Mouse (Mus musculus) lung, postnatal 25 days (tissue): ENCODE data around the gene Cacng6.
"Not testable (repeated sequence)": the region's sequence is repeated elsewhere in the genome, so short reads cannot be mapped to it uniquely, and the experiment has no call there.

Experiments used
- DNase-seq: peaks from one replicate; pipeline ENCODE4 v3.0.0; 2022; ENCODE audit warnings: low spot score

The Cacng6 gene

GRCm38 (mm10) chr7:3423895-3424294, at the start of gene Cacng6:
Gene Cacng6 (plus strand): TSS chr7:3424195.
- DNase-seq = no peak

GRCm38 (mm10) chr7:3376831-3377230, 47.2 kb upstream of the Cacng6 start:
- DNase-seq = peak; percentile 58

DNA sequence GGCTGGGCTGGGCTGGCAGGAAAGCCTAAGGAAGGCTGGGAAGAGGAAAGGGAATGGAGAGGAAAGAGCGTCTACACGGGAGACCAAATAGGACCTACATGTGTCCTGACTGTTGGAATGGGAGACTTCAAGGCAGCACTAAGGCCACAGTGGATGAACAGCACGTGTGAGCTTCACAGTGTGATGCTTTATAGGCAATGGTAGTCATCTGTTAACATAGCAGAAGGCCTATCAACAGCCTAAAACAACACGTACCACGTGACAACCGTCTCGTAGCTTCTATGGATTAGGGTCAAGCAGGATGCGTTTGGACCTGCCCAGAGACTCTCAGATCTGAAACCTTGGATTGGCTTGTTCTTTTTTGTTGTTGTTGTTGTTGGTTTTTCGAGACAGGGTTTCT, 41.9 kb upstream of the Cacng6 start:
- DNase-seq = no peak

DNA sequence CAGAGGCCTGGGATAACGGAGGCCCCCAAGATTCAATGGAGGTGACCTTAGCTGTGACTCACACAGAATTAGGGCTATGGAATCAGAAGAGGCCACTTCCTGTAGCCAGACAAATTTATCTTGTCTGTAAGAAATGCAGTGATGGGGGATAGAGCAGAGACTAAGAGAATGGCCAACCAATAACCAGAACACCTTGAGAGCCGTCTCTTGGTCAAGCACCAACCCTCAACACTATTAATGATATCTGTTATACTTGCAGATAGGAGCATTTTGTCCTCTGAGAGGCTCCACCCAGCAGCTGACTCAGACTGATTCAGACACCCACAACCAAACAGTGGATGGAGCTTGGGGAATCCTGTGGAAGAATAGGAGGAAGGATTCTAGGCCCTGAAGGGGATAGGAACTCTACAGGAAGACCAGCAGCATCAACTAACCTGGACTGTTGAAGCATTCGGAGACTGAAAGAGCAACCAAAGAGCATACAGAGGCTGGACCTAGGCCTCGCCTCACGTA, 39.1 kb upstream of the Cacng6 start:
- no peak for DNase-seq

DNA sequence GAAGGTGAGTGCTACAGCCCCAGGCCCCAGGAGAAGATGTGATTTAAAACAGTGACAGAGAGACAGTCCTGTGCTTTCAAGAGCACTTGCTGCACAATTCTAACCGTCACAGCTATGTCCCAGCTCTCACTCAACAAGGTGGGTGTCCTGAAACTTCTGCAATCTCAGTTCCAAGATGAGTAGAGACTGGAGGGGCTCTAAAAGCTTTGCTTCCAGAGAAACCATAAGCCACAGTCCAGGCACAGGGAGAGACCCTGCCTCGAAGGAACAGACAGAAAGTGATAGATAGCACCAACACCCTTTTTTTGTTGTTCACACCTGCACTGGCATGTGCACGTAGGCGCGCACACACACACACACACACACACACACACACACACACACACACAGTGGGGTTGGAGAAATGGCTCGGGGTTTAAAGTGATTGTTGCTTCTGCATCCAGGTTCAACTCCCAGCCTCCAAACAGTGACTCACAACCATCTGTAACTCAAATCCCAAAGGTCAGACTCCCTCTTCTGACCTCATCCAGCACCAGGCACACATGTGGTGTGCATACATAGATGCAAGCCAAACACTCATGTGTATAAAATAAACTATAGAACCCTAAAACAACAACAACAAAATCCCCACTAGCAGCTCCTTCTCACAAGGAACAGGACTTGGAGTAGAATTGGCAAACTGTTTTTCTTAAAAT, 37.8 kb upstream of the Cacng6 start:
- DNase-seq = no peak

DNA sequence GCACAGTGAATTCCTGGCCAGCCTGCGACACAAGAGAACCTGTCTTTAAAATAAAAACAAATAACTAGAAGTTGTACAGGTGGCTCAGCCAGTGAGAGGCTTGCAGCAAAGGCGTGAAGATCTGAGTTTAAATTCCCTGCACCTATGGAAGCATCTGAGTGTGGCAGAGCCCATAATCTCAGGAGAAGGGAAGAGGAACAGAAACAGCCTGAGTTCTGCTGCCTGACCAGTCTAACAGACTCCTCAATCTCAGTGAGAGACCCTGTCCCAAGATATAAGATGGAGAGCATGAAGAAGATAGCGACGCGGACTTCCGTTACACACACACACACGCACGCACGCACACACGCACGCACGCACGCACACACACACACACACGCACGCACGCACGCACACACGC, 36.2 kb upstream of the Cacng6 start:
- no peak for DNase-seq

DNA sequence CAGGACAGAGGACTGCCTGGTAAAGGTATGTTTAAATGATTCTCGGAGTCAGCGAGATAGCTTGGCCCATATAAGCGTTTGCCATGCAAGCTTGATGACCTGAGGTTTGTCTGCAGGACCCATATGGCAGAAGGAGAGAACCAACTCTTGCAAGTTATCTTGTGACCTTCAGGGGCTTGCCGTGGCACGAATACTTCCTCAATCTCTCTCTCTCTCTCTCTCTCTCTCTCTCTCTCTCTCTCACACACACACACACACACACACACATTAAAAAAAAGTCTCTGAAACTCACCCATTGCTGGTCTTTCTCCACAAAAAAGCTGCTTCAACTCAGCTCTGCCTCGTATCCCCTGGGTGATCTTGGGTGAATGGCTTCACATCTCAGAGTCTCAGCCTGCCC, 35.1 kb upstream of the Cacng6 start:
- no peak for DNase-seq

DNA sequence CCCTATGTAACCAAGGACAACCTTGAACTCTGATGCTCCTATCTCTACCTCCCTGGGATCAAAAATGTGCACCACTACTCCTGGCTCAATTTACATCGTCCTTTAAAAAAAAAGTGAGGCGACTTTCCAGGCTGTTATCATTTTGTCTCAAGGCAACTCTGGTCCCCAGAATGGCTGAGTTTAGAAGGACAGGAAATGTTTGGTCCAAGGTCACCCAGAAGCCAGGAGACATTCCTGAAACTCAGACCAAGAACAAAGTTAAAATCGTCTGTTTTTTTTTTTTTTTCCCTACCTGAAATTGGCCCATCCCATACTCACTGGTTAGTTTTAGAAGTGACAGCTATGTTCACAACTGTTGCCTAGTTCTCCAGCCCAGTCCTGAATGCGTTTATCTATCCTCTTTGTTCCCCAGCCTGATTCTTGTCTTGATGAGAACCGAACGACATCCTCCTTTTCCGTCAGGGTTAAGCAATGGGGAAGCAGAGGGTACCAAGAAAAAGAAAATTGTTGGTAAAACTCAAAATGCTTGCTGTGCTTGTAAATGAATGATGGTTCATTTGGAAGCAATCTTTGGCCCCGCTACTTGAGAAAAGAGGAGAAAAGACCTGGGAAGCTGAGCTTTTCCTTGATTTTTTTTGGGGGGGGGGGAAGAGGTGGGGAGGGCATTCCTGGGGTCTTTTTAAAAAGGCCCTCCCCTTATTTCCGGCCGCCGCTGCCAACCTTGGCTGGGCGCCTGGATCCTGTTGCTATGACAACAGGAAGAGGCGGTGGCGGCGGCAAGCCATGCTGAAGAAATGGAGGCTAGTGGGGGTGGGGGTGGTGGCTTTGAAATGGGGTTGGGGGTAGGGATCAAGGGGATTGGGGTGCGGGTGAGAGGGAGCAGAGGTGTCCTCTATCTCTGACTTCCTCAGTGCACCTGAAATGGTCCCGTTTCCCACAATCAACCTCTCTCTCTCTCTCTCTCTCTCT, 34.3 kb upstream of the Cacng6 start:
- no peak for DNase-seq

- DNase-seq = no peak
Observed at GRCm38 (mm10) chr7:3390413-3391080, 33.4 kb upstream of the Cacng6 start, which contains the start of gene Cacng8. Gene Cacng8 (plus strand): TSS chr7:3390683.

GRCm38 (mm10) chr7:3391081-3391451, 32.9 kb upstream of the Cacng6 start:
- no peak for DNase-seq

- no peak for DNase-seq
Observed at GRCm38 (mm10) chr7:3391809-3392208, 32.2 kb upstream of the Cacng6 start.

DNA sequence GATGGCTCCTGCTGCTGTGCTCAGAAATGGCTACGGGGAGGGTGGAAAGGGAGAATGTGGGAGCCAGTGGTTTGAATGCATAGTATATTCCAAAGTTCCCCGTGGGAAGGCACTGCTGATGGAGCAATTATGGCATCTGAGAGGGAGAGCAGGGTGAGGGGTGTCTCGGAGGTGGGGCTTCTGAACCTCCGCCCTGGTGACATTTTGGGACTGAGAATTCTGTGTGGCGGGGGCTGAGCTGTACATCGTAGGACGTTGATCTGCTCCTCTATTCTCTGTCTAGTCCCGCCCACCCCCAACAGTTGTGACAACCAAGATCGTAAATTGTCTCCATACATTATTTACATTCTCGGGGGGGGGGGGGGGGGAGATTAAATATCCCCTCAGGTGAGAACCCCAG, 26.6 kb upstream of the Cacng6 start:
- no peak for DNase-seq

DNA sequence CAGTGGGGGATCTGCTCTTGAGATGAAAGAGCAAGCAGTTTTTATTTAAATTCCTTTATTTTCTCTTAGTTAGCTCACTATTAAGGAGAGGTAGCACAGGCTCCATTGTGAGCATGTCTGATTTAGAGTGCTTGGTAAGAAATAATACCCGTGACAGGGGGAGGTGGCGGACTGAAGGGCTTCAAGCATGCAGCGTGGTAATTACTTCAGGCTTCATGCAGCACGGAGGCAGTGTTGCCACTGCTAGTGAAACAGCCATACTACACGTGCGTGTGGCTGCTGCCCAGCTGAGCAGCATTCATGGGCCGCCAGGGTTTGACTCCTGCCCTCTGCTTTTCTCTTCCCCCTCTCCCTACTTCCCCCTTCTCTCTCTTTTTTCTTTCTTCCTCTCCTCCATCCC, 26.2 kb upstream of the Cacng6 start:
- no peak for DNase-seq

GRCm38 (mm10) chr7:3398363-3398762, 25.6 kb upstream of the Cacng6 start:
- DNase-seq = not testable (repeated sequence)

DNA sequence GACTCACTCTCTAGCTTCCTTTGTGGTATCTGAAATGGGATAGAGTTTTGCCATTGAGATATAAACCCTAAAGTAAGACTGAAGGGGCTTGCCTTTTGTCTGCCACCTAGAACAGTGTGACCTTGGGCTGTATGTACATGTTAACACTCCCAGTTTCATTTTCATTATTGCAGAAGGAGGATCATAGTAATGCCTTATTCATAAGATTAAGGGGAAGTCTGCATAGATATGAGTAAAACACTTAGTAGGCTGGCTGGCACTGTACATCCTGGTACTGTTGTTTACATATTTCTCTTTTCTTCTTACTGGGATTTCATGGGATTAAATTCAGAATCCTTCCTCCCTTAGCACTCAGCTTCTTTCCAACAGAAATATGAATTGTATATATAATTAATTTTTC, 24.1 kb upstream of the Cacng6 start:
- no peak for DNase-seq

DNA sequence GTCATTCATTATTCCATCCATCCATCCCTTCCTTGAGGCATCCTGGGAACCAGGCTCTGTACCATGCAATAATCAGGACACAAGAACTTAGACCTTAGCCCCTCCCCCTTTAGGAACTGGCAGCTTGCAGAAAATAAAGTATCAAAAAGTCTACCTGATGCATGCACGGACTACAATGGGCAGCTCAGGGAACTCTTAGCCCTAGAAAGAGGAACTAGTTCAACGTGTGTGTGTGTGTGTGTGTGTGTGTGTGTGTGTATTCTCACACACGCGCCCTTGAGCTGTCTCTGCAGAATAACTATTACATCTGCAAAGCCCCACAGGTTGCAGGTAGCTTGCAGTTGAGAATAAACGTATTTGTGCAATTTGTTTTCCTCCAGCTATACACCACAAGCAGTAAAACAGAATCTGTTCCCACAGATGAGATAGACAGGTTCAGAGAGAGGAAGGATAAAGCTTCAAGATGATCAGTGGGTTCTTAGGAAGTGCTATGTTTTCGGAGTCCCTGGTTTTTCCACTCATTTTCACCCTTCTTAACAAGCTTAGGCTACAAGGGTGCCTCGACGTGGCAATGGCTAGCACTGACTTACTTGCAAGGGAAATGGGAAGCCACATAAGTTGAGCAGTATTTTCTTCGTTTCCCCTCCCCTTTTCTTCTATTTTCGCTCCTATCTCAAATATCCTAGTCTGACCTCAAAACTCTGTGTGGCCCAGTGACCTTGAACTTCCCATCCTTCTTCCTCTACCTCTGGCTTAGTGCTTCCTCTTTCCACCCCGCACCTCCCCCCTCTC, 14.1 kb upstream of the Cacng6 start:
- DNase-seq = no peak

GRCm38 (mm10) chr7:3411160-3411941, 12.6 kb upstream of the Cacng6 start:
- DNase-seq = no peak

GRCm38 (mm10) chr7:3412036-3412435, 12.0 kb upstream of the Cacng6 start:
- DNase-seq = no peak

DNA sequence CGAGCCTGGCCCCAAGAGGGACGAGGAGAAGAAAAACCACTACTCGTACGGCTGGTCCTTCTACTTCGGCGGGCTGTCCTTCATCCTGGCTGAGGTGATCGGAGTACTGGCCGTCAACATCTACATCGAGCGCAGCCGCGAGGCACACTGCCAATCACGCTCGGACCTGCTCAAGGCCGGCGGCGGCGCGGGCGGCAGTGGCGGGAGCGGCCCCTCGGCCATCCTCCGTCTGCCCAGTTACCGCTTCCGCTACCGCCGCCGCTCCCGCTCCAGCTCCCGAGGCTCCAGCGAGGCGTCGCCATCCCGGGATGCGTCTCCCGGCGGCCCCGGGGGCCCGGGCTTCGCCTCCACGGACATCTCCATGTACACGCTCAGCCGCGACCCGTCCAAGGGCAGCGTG, 9.1 kb upstream of the Cacng6 start:
- DNase-seq = no peak

DNA sequence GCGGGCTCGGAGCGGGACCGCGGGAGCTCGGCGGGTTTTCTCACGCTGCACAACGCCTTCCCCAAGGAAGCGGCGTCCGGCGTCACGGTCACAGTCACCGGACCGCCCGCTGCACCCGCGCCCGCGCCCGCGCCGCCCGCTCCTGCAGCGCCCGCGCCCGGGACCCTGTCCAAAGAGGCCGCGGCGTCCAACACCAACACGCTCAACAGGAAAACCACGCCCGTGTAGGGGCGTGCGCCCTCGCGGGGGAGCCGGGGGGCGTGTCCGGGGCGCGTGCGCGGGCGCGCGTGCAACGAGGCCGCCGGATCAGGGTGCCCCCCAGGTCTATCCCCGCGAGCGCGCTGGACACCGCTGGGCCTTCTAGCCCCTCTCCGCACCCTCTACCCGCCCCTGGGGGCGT, 8.6 kb upstream of the Cacng6 start:
- DNase-seq = no peak

DNA sequence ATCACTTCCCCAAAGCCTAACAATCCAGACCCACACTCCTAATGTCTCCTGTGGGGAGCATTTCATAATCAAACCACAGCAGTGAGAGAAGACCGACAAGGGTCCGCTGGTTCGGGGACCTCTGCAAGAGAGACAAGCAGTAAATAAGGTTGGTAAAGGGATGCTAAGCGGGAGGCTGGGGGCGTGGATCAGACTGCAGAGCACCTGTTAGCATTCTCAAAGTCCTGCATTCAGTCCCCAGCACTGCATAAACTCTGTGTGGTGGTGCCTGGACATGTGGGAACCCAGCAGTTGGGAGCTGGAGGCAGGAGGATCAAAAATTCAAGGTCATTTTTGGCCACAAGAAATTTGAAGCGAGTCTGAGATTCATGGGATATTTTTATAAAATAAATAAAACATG, 4.1 kb upstream of the Cacng6 start:
- no peak for DNase-seq
